Mouse (Mus musculus): ENCODE measurements around the gene Naa35.

Naa35 gene

GRCm38 (mm10) chr13:59671521-59671920, 86.5 kb downstream of the Naa35 start:
- in situ Hi-C loops (cut with MboI, MseI) = no loop called here

GRCm38 (mm10) chr13:59672248-59672647, 87.2 kb downstream of the Naa35 start:
- in situ Hi-C loops (cut with MboI, MseI) = no loop called here

GRCm38 (mm10) chr13:59673597-59673996, 88.5 kb downstream of the Naa35 start:
- in situ Hi-C loops (cut with MboI, MseI) = no loop called here

- in situ Hi-C loops (cut with MboI, MseI) = no loop called here
Observed at GRCm38 (mm10) chr13:59674215-59674614, 89.2 kb downstream of the Naa35 start.

- in situ Hi-C loops (cut with MboI, MseI) = no loop called here
Observed at GRCm38 (mm10) chr13:59674761-59675150, 89.7 kb downstream of the Naa35 start.

GRCm38 (mm10) chr13:59675151-59676011, 90.3 kb downstream of the Naa35 start, which contains the start of gene Golm1:
TSS of gene Golm1 (minus strand) at chr13:59675811.
- in situ Hi-C loops (cut with MboI, MseI) = no loop called here

GRCm38 (mm10) chr13:59676316-59677229, 91.5 kb downstream of the Naa35 start:
- in situ Hi-C loops (cut with MboI, MseI) = no loop called here

GRCm38 (mm10) chr13:59679306-59679705, 94.2 kb downstream of the Naa35 start:
- in situ Hi-C loops (cut with MboI, MseI) = no loop called here

- in situ Hi-C loops (cut with MboI, MseI) = no loop called here
Observed at GRCm38 (mm10) chr13:59679908-59680307, 94.8 kb downstream of the Naa35 start.

GRCm38 (mm10) chr13:59682629-59683028, 97.6 kb downstream of the Naa35 start:
- in situ Hi-C loops (cut with MboI, MseI) = no loop called here

- in situ Hi-C loops (cut with MboI, MseI) = no loop called here
Observed at GRCm38 (mm10) chr13:59685236-59685635, 100.2 kb downstream of the Naa35 start.

Data from T-helper 1 cell (primary cell).